Mouse (Mus musculus) thymus, adult 2 months (tissue): Measurements from ENCODE around the gene Dennd6b.

Source experiments
- CTCF ChIP-seq: fragments of 200-500 bp; IDR thresholded peaks from 2 replicates; pipeline ENCODE4 v1.5.1; 2012; ENCODE audit warnings: mild to moderate bottlenecking, control low read depth, low read length, moderate library complexity, borderline replicate concordance; ENCODE audit not compliant: control insufficient read depth, poor library complexity, insufficient read depth; ENCODE audit errors: extremely low read depth
- POLR2A ChIP-seq: fragments of 200-500 bp; IDR thresholded peaks from 2 replicates; pipeline ENCODE4 v1.6.1; 2012; ENCODE audit warnings: mild to moderate bottlenecking, low read length, control low read depth, moderate library complexity; ENCODE audit not compliant: control insufficient read depth, poor library complexity, insufficient read depth; ENCODE audit errors: extremely low read depth

DNA sequence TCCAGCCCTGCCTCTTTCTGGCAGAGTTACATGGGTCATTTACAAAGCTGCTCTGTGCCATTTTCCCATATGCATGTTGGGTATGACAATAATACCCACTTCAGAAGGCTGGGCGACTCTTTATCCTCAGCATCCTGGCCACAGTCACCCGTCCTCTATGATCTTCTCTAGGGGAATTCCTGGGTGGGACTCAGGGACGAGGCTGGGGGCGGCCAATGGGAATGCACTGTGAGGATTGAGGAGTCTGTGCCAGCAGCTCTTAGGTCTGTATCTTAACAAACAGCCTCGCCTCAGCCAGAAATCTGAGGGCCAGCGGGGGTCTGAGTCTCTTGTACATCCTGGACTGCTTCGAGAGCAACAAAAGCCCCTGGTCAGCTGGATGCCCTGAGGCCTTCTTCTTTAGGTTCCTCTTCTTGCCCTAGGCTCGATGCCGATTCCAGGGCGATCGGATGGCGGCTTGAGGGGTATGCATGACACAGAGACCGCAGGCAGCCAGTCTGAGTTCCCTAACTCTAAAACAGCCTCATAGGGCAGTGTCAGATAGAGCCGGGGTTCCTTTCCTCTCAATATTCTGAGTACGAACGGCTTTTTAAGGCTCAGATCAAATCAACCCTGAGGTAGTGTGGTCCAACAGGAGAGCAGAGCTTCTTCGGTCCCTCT, 23.9 kb downstream of the Dennd6b start:
- TF ChIP-seq POLR2A, result no peak
- no peak for TF ChIP-seq CTCF
